Mouse (Mus musculus): Measurements from ENCODE around the gene Sympk. TPM values are rescaled to one million over a fixed set of nuclear protein-coding genes. Genes with fewer than 3 reads are reported as not detected.

Gene Sympk
- polyA plus RNA-seq, 1 experiment from 2014 or later, result 14.6 TPM

DNA sequence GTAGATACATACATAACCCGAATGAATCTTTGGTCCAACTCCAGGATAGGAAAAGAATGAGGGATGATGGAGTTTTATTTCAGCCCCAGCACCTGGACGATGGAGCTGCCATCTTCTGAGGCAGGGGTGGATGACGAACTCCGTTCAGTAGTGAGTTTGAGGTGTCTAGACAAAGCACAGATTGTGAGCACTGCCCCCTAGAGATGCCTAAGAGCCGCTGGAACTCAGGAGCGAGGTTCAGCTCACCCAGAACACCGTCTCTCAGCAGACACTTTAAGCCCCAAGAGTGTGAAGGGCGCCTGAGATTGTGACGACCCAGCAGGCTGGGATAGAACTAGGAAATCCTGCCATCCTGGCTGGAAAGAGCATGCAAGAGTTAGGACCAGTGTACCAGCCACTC is 25.3 kb upstream of the Sympk start:
- Histone ChIP-seq H3K9ac (no peak overlapping the region), H3K27ac (replicated peaks) (no peak overlapping the region), H3K27me3 (peaks cover 4% of the 10 kb centered on the region), H3K4me1 (replicated peaks) (peaks cover 37% of the 10 kb centered on the region), H3K4me3 (replicated peaks) (no peak overlapping the region), H3K9me3 (replicated peaks) (no peaks in the 10 kb centered on the region), H3K4me2 (no peak overlapping the region), H3K36me3 (replicated peaks) (peaks cover 3% of the 10 kb centered on the region; the same call in 1 of the 2 replicates)
- 55% methylated on average over 9 of the region's 9 CpGs for WGBS (ENCODE audit: insufficient replicate concordance)
- ATAC-seq (ENCODE audit: insufficient read depth), result no peak

GRCm38 (mm10) chr7:19000421-19000820 is 23.8 kb upstream of the Sympk start:
- Histone ChIP-seq H3K36me3 (replicated peaks) (peaks cover 6% of the 10 kb centered on the region; the same call in 1 of the 2 replicates), H3K27me3 (no peaks in the 10 kb centered on the region), H3K4me1 (replicated peaks) (peaks cover 52% of the 10 kb centered on the region), H3K9ac (peak overlapping the region; percentile 54), H3K9me3 (replicated peaks) (no peaks in the 10 kb centered on the region), H3K27ac (replicated peaks) (peak overlapping the region; percentile 92), H3K4me3 (replicated peaks) (peak overlapping the region; percentile 55), H3K4me2 (peak overlapping the region; percentile 99)
- no peak for ATAC-seq (ENCODE audit: insufficient read depth)
- WGBS (ENCODE audit: insufficient replicate concordance), result 21% methylated on average over 10 of the region's 10 CpGs

- Histone ChIP-seq H3K4me1 (replicated peaks) (peaks cover 60% of the 10 kb centered on the region), H3K4me3 (replicated peaks) (peak overlapping the region; percentile 55), H3K9me3 (replicated peaks) (no peaks in the 10 kb centered on the region), H3K4me2 (peak overlapping the region; percentile 99), H3K27ac (replicated peaks) (peak overlapping the region; percentile 92), H3K9ac (peak overlapping the region; percentile 54), H3K36me3 (replicated peaks) (peaks cover 14% of the 10 kb centered on the region), H3K27me3 (no peaks in the 10 kb centered on the region)
- WGBS (ENCODE audit: insufficient replicate concordance), result 17% methylated on average over 18 of the region's 18 CpGs
- ATAC-seq (ENCODE audit: insufficient read depth), result no peak
Measured at GRCm38 (mm10) chr7:19001066-19001806, 22.9 kb upstream of the Sympk start.

DNA sequence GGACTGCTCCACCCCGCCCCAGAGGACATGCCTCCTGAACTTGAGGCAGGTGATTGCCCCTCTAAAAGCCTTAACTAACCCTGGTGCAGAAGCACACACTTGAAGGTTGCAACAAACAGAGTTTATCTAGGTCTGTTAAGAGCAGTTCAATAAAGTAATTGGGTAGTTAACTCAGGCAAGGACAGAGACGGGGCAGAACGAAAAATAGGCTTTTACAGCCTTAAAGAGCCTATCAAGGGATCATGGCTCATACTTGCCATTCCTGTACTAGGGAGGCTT is 22.4 kb upstream of the Sympk start:
- 0 out of 2 replicates have a peak overlapping the region, but pooled peaks have one; percentile 54 for H3K9ac ChIP-seq
- no peaks in the 10 kb centered on the region for H3K27me3 ChIP-seq
- H3K4me2 ChIP-seq, result peak overlapping the region; percentile 99
- peak overlapping the region; percentile 92 for H3K27ac ChIP-seq (replicated peaks)
- 66% methylated on average over 3 of the region's 3 CpGs for WGBS (ENCODE audit: insufficient replicate concordance)
- peaks cover 14% of the 10 kb centered on the region for H3K36me3 ChIP-seq (replicated peaks)
- H3K4me1 ChIP-seq (replicated peaks), result peaks cover 62% of the 10 kb centered on the region
- no peaks in the 10 kb centered on the region for H3K9me3 ChIP-seq (replicated peaks)
- peak overlapping the region; percentile 55; the same call in 1 of the 2 replicates for H3K4me3 ChIP-seq (replicated peaks)
- ATAC-seq (ENCODE audit: insufficient read depth), result no peak

DNA sequence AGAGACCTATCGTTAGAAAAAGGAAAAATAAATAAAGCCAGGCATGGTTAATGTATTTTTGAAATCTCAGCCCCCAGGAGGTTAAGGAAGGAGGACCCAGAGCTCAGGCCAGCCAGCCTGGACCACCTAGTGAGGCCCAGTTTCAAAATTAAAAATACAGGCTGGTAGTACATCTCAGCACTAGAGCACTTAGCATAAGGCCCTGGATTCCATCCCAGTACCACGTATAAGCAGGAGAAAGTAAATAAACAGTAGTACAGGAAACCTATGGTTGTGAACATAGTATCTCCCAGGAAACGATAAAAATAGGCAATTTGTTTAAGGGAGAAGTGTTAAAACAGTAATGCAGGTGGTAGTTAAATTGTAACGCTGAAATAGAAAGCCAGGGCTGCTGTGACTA is 22.1 kb upstream of the Sympk start:
- Histone ChIP-seq H3K4me1 (replicated peaks) (peaks cover 62% of the 10 kb centered on the region), H3K4me3 (replicated peaks) (peak overlapping the region; percentile 61), H3K9me3 (replicated peaks) (no peaks in the 10 kb centered on the region), H3K27me3 (no peaks in the 10 kb centered on the region), H3K9ac (peak overlapping the region; percentile 56; the same call in 1 of the 2 replicates), H3K27ac (replicated peaks) (peak overlapping the region; percentile 92), H3K36me3 (replicated peaks) (peaks cover 14% of the 10 kb centered on the region), H3K4me2 (peak overlapping the region; percentile 99)
- ATAC-seq (ENCODE audit: insufficient read depth), result no peak
- 26% methylated on average over 4 of the region's 4 CpGs for WGBS (ENCODE audit: insufficient replicate concordance)

DNA sequence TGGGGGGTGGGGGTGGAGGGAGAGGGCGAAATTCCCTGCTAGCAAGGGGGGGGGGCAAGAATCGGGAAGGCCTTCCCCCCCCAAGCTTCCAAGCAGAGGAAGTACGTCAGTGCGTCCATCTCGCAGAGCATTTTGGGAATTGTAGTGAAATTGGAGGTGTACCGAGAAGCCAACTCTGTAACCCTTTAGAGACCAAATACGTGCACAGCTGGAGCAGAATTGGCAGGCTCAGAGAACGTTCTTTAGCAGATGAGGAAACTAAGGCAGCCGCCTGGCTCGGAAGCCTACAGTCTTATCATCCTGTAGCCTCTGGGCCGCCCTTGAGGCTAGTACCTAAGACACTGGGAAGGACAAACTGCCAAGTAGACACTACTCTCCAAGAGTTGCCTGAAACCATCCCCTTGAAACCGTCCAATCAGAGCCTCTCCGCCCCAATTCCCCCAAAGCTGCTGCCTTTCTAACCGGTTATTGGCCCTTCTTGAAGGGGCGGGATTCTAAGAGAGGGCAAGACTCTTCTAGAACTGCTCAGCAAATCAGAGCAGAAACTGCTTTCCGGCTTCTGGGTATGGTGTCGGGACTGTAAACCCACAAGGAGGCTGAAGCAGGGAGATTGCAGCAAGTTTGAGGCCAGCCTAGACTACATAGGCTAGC is 21.2 kb upstream of the Sympk start:
- H3K9me3 ChIP-seq (replicated peaks), result no peaks in the 10 kb centered on the region
- ATAC-seq (ENCODE audit: insufficient read depth), result peak; percentile 56
- peak overlapping the region; percentile 61 for H3K4me3 ChIP-seq (replicated peaks)
- peak overlapping the region; percentile 92 for H3K27ac ChIP-seq (replicated peaks)
- H3K4me1 ChIP-seq (replicated peaks), result peaks cover 62% of the 10 kb centered on the region
- peak overlapping the region; percentile 56 for H3K9ac ChIP-seq
- peaks cover 10% of the 10 kb centered on the region for H3K36me3 ChIP-seq (replicated peaks)
- WGBS (ENCODE audit: insufficient replicate concordance), result under 1% methylated on average over 17 of the region's 17 CpGs
- no peaks in the 10 kb centered on the region for H3K27me3 ChIP-seq
- H3K4me2 ChIP-seq, result peak overlapping the region; percentile 99

DNA sequence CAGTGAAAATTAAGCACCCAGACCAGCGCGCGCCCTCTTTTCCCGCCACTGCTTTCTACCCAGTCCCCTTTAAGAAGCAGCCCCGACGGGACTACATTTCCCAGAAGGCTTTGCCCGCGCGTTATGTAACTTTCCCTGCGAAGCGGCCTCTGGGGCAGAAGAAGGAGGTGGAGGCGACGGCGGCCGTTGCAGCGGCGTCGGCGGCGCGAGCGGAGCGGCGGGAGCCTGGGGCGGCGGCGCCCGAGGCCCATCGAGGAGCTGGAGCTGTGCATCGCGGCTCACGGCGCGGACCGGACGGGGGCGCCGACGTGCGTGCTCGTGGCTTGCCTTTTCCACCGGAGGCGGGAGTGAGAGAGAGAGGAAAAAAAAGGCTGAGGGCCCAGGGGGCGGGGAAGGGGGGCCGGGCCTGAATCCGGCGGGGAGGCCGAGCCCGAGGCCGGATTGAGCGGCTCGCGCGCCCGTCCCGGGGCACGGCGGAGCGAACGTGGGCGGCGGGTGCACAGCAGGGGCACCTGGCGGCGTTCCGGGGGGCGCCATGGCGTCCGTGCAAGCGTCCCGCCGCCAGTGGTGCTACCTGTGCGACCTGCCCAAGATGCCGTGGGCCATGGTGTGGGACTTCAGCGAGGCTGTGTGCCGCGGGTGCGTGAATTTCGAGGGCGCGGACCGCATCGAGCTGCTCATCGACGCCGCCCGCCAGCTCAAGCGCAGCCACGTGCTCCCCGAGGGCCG is 20.1 kb upstream of the Sympk start, which contains the start of gene Irf2bp1:
TSS of gene Irf2bp1 (plus strand) at position 143 of the 729 bp plus-strand sequence.
- no peaks in the 10 kb centered on the region for H3K9me3 ChIP-seq (replicated peaks)
- peak within 1 kb of the TSS; percentile 83 for H3K4me3 ChIP-seq (replicated peaks)
- peak; percentile 56 for ATAC-seq (ENCODE audit: insufficient read depth)
- no peaks in the 10 kb centered on the region for H3K27me3 ChIP-seq
- peak within 1 kb of the TSS; percentile 99 for H3K4me2 ChIP-seq
- peak within 1 kb of the TSS; percentile 92 for H3K27ac ChIP-seq (replicated peaks)
- under 1% methylated on average over 79 of the region's 90 CpGs for WGBS (ENCODE audit: insufficient replicate concordance)
- peaks cover 69% of the 10 kb centered on the region for H3K4me1 ChIP-seq (replicated peaks)
- H3K36me3 ChIP-seq (replicated peaks), result peaks cover 10% of the 10 kb centered on the region
- H3K9ac ChIP-seq, result peak within 1 kb of the TSS; percentile 84

DNA sequence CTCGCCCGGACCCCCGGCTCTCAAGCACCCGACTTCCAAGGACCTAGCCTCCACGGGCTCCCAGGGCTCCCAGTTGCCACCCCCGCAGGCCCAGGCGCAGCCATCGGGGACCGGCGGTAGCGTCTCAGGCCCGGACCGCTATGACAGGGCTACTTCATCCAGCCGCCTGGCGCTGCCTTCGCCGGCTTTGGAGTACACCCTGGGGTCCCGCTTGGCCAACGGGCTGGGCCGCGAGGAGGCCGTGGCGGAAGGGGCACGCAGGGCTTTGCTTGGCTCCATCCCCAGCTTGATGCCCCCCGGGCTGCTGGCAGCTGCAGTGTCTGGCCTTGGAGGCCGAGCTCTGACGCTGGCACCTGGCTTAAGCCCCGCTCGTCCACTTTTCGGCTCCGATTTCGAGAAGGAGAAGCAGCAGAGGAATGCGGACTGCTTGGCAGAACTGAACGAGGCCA is 19.5 kb upstream of the Sympk start:
- H3K4me1 ChIP-seq (replicated peaks), result peaks cover 75% of the 10 kb centered on the region
- H3K27me3 ChIP-seq, result no peaks in the 10 kb centered on the region
- no peaks in the 10 kb centered on the region for H3K9me3 ChIP-seq (replicated peaks)
- H3K4me2 ChIP-seq, result peak overlapping the region; percentile 99
- H3K9ac ChIP-seq, result peak overlapping the region; percentile 84
- H3K27ac ChIP-seq (replicated peaks), result peak overlapping the region; percentile 92
- peaks cover 10% of the 10 kb centered on the region for H3K36me3 ChIP-seq (replicated peaks)
- H3K4me3 ChIP-seq (replicated peaks), result peak overlapping the region; percentile 83
- ATAC-seq (ENCODE audit: insufficient read depth), result no peak
- 16% methylated on average over 34 of the region's 34 CpGs for WGBS (ENCODE audit: insufficient replicate concordance)

DNA sequence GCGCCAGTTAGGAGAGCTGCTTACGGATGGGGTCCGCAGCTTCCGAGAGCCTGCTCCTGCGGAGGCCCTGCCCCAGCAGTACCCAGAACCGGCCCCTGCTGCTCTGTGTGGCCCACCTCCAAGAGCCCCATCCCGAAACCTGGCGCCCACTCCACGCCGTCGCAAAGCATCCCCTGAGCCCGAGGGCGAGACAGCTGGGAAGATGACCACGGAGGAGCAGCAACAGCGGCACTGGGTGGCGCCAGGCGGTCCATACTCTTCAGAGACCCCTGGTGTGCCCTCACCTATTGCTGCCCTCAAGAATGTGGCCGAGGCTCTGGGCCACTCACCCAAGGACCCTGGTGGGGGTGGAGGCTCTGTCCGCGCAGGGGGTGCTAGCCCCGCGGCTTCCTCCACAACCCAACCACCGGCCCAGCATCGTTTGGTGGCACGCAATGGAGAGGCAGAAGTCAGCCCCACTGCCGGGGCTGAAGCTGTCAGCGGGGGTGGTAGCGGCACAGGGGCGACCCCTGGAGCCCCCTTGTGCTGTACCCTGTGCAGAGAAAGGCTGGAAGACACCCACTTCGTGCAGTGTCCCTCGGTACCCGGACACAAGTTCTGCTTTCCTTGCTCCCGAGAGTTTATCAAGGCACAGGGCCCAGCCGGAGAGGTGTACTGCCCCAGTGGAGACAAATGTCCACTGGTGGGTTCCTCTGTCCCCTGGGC is 18.6 kb upstream of the Sympk start:
- Histone ChIP-seq H3K27ac (replicated peaks) (no peak overlapping the region), H3K4me2 (peak overlapping the region; percentile 99), H3K4me1 (replicated peaks) (peaks cover 77% of the 10 kb centered on the region), H3K36me3 (replicated peaks) (peaks cover 10% of the 10 kb centered on the region), H3K4me3 (replicated peaks) (peak overlapping the region; percentile 83), H3K9ac (peak overlapping the region; percentile 84; the same call in 1 of the 2 replicates), H3K27me3 (no peaks in the 10 kb centered on the region), H3K9me3 (replicated peaks) (no peaks in the 10 kb centered on the region)
- WGBS (ENCODE audit: insufficient replicate concordance), result 71% methylated on average over 34 of the region's 34 CpGs
- no peak for ATAC-seq (ENCODE audit: insufficient read depth)

- 4% methylated on average over 12 of the region's 12 CpGs for WGBS (ENCODE audit: insufficient replicate concordance)
- H3K9me3 ChIP-seq (replicated peaks), result no peaks in the 10 kb centered on the region
- no peaks in the 10 kb centered on the region for H3K27me3 ChIP-seq
- ATAC-seq (ENCODE audit: insufficient read depth), result no peak
- no peak overlapping the region for H3K27ac ChIP-seq (replicated peaks)
- peaks cover 75% of the 10 kb centered on the region for H3K4me1 ChIP-seq (replicated peaks)
- peaks cover 10% of the 10 kb centered on the region for H3K36me3 ChIP-seq (replicated peaks)
- H3K4me2 ChIP-seq, result peak overlapping the region; percentile 99
- no peak overlapping the region for H3K9ac ChIP-seq
- 0 out of 2 replicates have a peak overlapping the region, but pooled peaks have one; percentile 83 for H3K4me3 ChIP-seq (replicated peaks)
Measured at GRCm38 (mm10) chr7:19006476-19006875, 17.7 kb upstream of the Sympk start.
